Mouse (Mus musculus) lung, adult 2 months (tissue): ENCODE results near the gene Larp4.

Experiments
- CTCF ChIP-seq: fragments of 200-500 bp; IDR thresholded peaks from 2 replicates; pipeline ENCODE4 v1.5.1; 2011; ENCODE audit warnings: mild to moderate bottlenecking, low read length, control low read depth; ENCODE audit not compliant: insufficient read depth
- POLR2A ChIP-seq: fragments of 200-500 bp; IDR thresholded peaks from 2 replicates; pipeline ENCODE4 v1.6.1; 2011; ENCODE audit warnings: low read depth, mild to moderate bottlenecking, control low read depth, low read length, borderline replicate concordance; ENCODE audit errors: extremely low read depth

DNA sequence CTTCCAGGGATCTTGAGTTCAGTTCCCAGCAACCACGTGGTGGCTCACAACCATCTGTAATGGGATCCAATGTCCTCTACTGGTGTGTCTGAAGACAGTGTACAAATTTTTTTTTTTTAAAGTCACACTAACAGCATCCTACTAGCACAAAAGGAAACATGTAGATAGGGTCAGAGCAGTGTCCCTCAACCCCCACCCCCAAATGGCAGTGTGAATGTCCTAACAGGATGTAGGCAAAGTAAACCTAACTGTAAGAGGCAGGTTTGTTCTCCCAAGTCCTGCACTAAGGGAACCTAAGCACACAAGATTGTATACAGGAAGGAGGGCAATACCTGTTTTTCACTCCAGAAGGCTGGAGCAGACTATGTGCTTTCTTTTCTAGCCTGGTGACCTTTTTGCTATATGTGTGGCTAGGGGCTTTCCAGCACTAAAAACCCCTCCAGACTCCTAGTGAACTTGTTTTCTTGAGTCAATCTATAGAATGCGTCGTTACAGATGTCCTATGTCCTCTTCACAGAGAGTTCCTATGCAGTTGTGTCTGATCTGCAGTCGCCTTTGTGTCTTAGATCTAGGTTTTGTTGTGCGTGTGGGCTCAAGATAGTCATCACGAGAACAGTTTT is 48.5 kb downstream of the Larp4 start:
- no peak for TF ChIP-seq CTCF
- TF ChIP-seq POLR2A: no peak
